Mouse (Mus musculus): ENCODE results near the gene Pacs1.
"Not testable (repeated sequence)": the region's sequence is repeated elsewhere in the genome, so short reads cannot be mapped to it uniquely, and the experiment has no call there.

Gene Pacs1

GRCm38 (mm10) chr19:5267015-5267414 is 5.9 kb downstream of the Pacs1 start:
- no peak for DNase-seq

- DNase-seq: no peak
Measured at GRCm38 (mm10) chr19:5257140-5257539, 15.8 kb downstream of the Pacs1 start.

- not testable (repeated sequence) for DNase-seq
Measured at GRCm38 (mm10) chr19:5236981-5237380, 35.9 kb downstream of the Pacs1 start.

- no peak for DNase-seq
Measured at GRCm38 (mm10) chr19:5232696-5233095, 40.2 kb downstream of the Pacs1 start.

- no peak for DNase-seq
Measured at GRCm38 (mm10) chr19:5230110-5230509, 42.8 kb downstream of the Pacs1 start.

- no peak for DNase-seq
Measured at GRCm38 (mm10) chr19:5224624-5225023, 48.3 kb downstream of the Pacs1 start.

GRCm38 (mm10) chr19:5224077-5224476 is 48.8 kb downstream of the Pacs1 start:
- DNase-seq: no peak

GRCm38 (mm10) chr19:5221926-5222325 is 51.0 kb downstream of the Pacs1 start:
- no peak for DNase-seq

- DNase-seq: not testable (repeated sequence)
Measured at GRCm38 (mm10) chr19:5221219-5221723, 51.6 kb downstream of the Pacs1 start.

- DNase-seq: no peak
Measured at GRCm38 (mm10) chr19:5220389-5220788, 52.5 kb downstream of the Pacs1 start.

- no peak for DNase-seq
Measured at GRCm38 (mm10) chr19:5201691-5202090, 71.2 kb downstream of the Pacs1 start.

GRCm38 (mm10) chr19:5200617-5201016 is 72.3 kb downstream of the Pacs1 start:
- DNase-seq: not testable (repeated sequence)

- no peak for DNase-seq
Measured at GRCm38 (mm10) chr19:5198553-5198952, 74.4 kb downstream of the Pacs1 start.

- DNase-seq: peak; percentile 36
Measured at GRCm38 (mm10) chr19:5195417-5196035, 77.4 kb downstream of the Pacs1 start.

- DNase-seq: no peak
Measured at GRCm38 (mm10) chr19:5192397-5192796, 80.5 kb downstream of the Pacs1 start.

- DNase-seq: no peak
Measured at GRCm38 (mm10) chr19:5187439-5187838, 85.5 kb downstream of the Pacs1 start.

GRCm38 (mm10) chr19:5181926-5182325 is 91.0 kb downstream of the Pacs1 start:
- no peak for DNase-seq

GRCm38 (mm10) chr19:5178631-5179030 is 94.3 kb downstream of the Pacs1 start:
- DNase-seq: no peak

- no peak for DNase-seq
Measured at GRCm38 (mm10) chr19:5170430-5170829, 102.5 kb downstream of the Pacs1 start.

GRCm38 (mm10) chr19:5167477-5167876 is 105.4 kb downstream of the Pacs1 start:
- DNase-seq: no peak

- DNase-seq: no peak
Measured at GRCm38 (mm10) chr19:5164380-5164779, 108.5 kb downstream of the Pacs1 start.

- no peak for DNase-seq
Measured at GRCm38 (mm10) chr19:5161913-5162312, 111.0 kb downstream of the Pacs1 start.

GRCm38 (mm10) chr19:5152261-5152660 is 120.7 kb downstream of the Pacs1 start:
- DNase-seq: no peak

GRCm38 (mm10) chr19:5151741-5152140 is 121.2 kb downstream of the Pacs1 start:
- DNase-seq: no peak

- peak; percentile 85 for DNase-seq
Measured at GRCm38 (mm10) chr19:5151331-5151730, 121.6 kb downstream of the Pacs1 start.
